8 mouse cellular contexts compared by ENCODE assay signal in genomic region chrX:155216271-155216670, GRCm38 (mm10). TPM values are rescaled to one million over a fixed set of nuclear protein-coding genes. Genes with fewer than 3 reads are reported as not detected.
DNase-seq lines count a peak whose midpoint lies in the region; ATAC-seq and TF ChIP-seq lines count a peak whose summit lies in the region.

Gene Sat1, minus strand, starts transcription at chrX:155216449.

- in situ Hi-C loops in ES-E14 (cut with MboI; ENCODE audit: low sequenced_read_pairs in 2 of 2, unreplicated experiment in 2 of 2) = no loop called here

- no peaks in the 10 kb centered on the region for H3K9me3 ChIP-seq in ES-E14 (ENCODE audit: control insufficient read depth, insufficient read depth, low read depth, low read length)
- no peaks in the 10 kb centered on the region for H3K9me3 ChIP-seq in forebrain, embryonic 16.5 days (ENCODE audit: control insufficient read depth, low read length)
- no peaks in the 10 kb centered on the region for H3K9me3 ChIP-seq in lung, embryonic 14.5 days (ENCODE audit: low read depth, low read length)

- no peaks in the 10 kb centered on the region for H3K27me3 ChIP-seq in forebrain, embryonic 16.5 days (replicated peaks; ENCODE audit: control insufficient read depth, insufficient read depth, low read length)
- H3K27me3 ChIP-seq in lung, embryonic 14.5 days (ENCODE audit: insufficient read depth, low read length) = no peaks in the 10 kb centered on the region
- no peaks in the 10 kb centered on the region for H3K27me3 ChIP-seq in thymus, adult 2 months (ENCODE audit: control insufficient read depth, insufficient read depth, low read length)

- no peak for TF ChIP-seq POLR2A in olfactory bulb, adult 2 months (IDR thresholded peaks at IDR 0.05; ENCODE audit: insufficient read depth, low read depth, low read length)
- no peak for TF ChIP-seq POLR2A in thymus, adult 2 months (IDR thresholded peaks at IDR 0.05; ENCODE audit: control insufficient read depth, extremely low read depth, insufficient read depth, low read length, poor library complexity)

- peak within 1 kb of the TSS; percentile 66 for H3K4me2 ChIP-seq in forebrain, embryonic 16.5 days (ENCODE audit: low read length)
- H3K4me2 ChIP-seq in lung, embryonic 14.5 days = peak within 1 kb of the TSS; percentile 62

- peak within 1 kb of the TSS; percentile 87 for H3K9ac ChIP-seq in ES-E14 (ENCODE audit: insufficient read depth, low read depth, low read length, poor library complexity, severe bottlenecking)
- peak within 1 kb of the TSS; percentile 64 for H3K9ac ChIP-seq in forebrain, embryonic 16.5 days (replicated peaks; ENCODE audit: low read depth, low read length)
- peak within 1 kb of the TSS; percentile 56 for H3K9ac ChIP-seq in lung, embryonic 14.5 days

- H3K4me3 ChIP-seq in ES-E14 (ENCODE audit: insufficient read depth in 1 of 2, low read depth in 1 of 2, low read length in 2 of 2, poor library complexity in 1 of 2, severe bottlenecking in 1 of 2) = peak within 1 kb of the TSS; percentile 90 to 92
- peak within 1 kb of the TSS; percentile 52 for H3K4me3 ChIP-seq in forebrain, embryonic 16.5 days (replicated peaks; ENCODE audit: low read length)
- peak within 1 kb of the TSS; percentile 70 for H3K4me3 ChIP-seq in layer of hippocampus, adult 2 months
- H3K4me3 ChIP-seq in lung, embryonic 14.5 days (ENCODE audit: low read depth, low read length) = peak within 1 kb of the TSS; percentile 49
- H3K4me3 ChIP-seq in olfactory bulb, adult 2 months (ENCODE audit: insufficient read depth, low read depth, low read length) = peak within 1 kb of the TSS; percentile 52
- H3K4me3 ChIP-seq in thymus, adult 2 months (ENCODE audit: control insufficient read depth, insufficient read depth, low read length) = peak within 1 kb of the TSS; percentile 100

- 20% methylated on average over 26 of the region's 26 CpGs for WGBS in forebrain, embryonic 16.5 days
- 15% methylated on average over 26 of the region's 26 CpGs for WGBS in lung, embryonic 14.5 days
- WGBS in olfactory bulb, adult 2 months = 9% methylated on average over 26 of the region's 26 CpGs
- under 1% methylated on average over 23 of the region's 26 CpGs for WGBS in thymus, adult 2 months

- H3K27ac ChIP-seq in ES-E14 (ENCODE audit: insufficient read depth, low read depth, low read length, poor library complexity, severe bottlenecking) = peak within 1 kb of the TSS; percentile 79; the same call in 1 of the 2 replicates
- no peak within 1 kb of the TSS for H3K27ac ChIP-seq in forebrain, embryonic 16.5 days (ENCODE audit: low read length)
- peak within 1 kb of the TSS; percentile 89 for H3K27ac ChIP-seq in layer of hippocampus, adult 2 months
- H3K27ac ChIP-seq in lung, embryonic 14.5 days (ENCODE audit: low read depth) = 0 out of 2 replicates have a peak within 1 kb of the TSS, but pooled peaks have one; percentile 42
- H3K27ac ChIP-seq in olfactory bulb, adult 2 months (ENCODE audit: insufficient read depth, low read depth, low read length) = 0 out of 2 replicates have a peak within 1 kb of the TSS, but pooled peaks have one; percentile 2
- peak within 1 kb of the TSS; percentile 75 for H3K27ac ChIP-seq in thymus, adult 2 months (ENCODE audit: control insufficient read depth, insufficient read depth, low read length)

- peak; percentile 99 for ATAC-seq in forebrain, embryonic 16.5 days
- peak; percentile 98 for ATAC-seq in lung, embryonic 14.5 days (ENCODE audit: insufficient read depth)

- DNase-seq in ES-E14 (ENCODE audit: low read depth, low spot score) = peak; percentile 74
- DNase-seq in cerebellum, adult 11-12 months = peak; percentile 91
- peak; percentile 84 to 86 for DNase-seq in heart, postnatal 36 days
- peak; percentile 79 to 91 for DNase-seq in layer of hippocampus, adult 2 months (ENCODE audit: low spot score in 2 of 2)
- peak; percentile 93 for DNase-seq in lung, embryonic 14.5 days
- peak; percentile 90 for DNase-seq in thymus, adult 2 months

- no peaks in the 10 kb centered on the region for H3K4me1 ChIP-seq in ES-E14 (ENCODE audit: control insufficient read depth in 2 of 2, insufficient read depth in 2 of 2, low read length in 2 of 2, poor library complexity in 1 of 2)
- H3K4me1 ChIP-seq in forebrain, embryonic 16.5 days (replicated peaks; ENCODE audit: control insufficient read depth, insufficient read depth, low read length) = no peaks in the 10 kb centered on the region
- H3K4me1 ChIP-seq in lung, embryonic 14.5 days (ENCODE audit: insufficient read depth) = no peaks in the 10 kb centered on the region
- no peaks in the 10 kb centered on the region for H3K4me1 ChIP-seq in olfactory bulb, adult 2 months (ENCODE audit: control insufficient read depth, insufficient read depth, low read length)
- H3K4me1 ChIP-seq in thymus, adult 2 months (replicated peaks; ENCODE audit: control insufficient read depth, insufficient read depth, low read length) = no peaks in the 10 kb centered on the region

- H3K36me3 ChIP-seq in ES-E14 (ENCODE audit: control insufficient read depth, insufficient read depth, low read length, poor library complexity, severe bottlenecking) = peaks cover 2% of the 10 kb centered on the region; the same call in 1 of the 2 replicates
- no peaks in the 10 kb centered on the region for H3K36me3 ChIP-seq in forebrain, embryonic 16.5 days (ENCODE audit: control insufficient read depth, insufficient read depth)
- H3K36me3 ChIP-seq in lung, embryonic 14.5 days (ENCODE audit: insufficient read depth) = no peaks in the 10 kb centered on the region
- H3K36me3 ChIP-seq in thymus, adult 2 months (ENCODE audit: control insufficient read depth, insufficient read depth, low read length) = no peaks in the 10 kb centered on the region

- peak; percentile 81 for TF ChIP-seq CTCF in layer of hippocampus, adult 2 months (conservative IDR thresholded peaks at IDR 0.05)
- TF ChIP-seq CTCF in lung, embryonic 14.5 days (IDR thresholded peaks at IDR 0.05; ENCODE audit: low read depth) = peak; percentile 72
- 0 out of 2 replicates have a peak, but pooled peaks have one; percentile 19 for TF ChIP-seq CTCF in olfactory bulb, adult 2 months (IDR thresholded peaks at IDR 0.05; ENCODE audit: insufficient read depth, low read depth, low read length)
- TF ChIP-seq CTCF in thymus, adult 2 months (IDR thresholded peaks at IDR 0.05; ENCODE audit: borderline replicate concordance, control insufficient read depth, extremely low read depth, insufficient read depth, low read length, poor library complexity) = peak; percentile 63; the same call in 1 of the 2 replicates

- intact Hi-C loops in heart, postnatal 36 days (cut with DNase I) = loop anchor here (1.0 to 5.0 kb wide), 3 partner anchors 46 to 121 kb away; partner anchors contain the start of gene Acot9

TF ChIP-seq in ES-E14, 5 proteins besides CTCF, POLR2A, EP300 and RAD21:
- no peak for TF ChIP-seq CHD2 (IDR thresholded peaks at IDR 0.05; ENCODE audit: low read depth, low read length)
- TF ChIP-seq ZNF384 (IDR thresholded peaks at IDR 0.05; ENCODE audit: low read depth, low read length) = no peak
- TF ChIP-seq HCFC1 (IDR thresholded peaks at IDR 0.05; ENCODE audit: borderline replicate concordance, insufficient read depth, low read length) = no peak
- no peak for TF ChIP-seq ZC3H11A (IDR thresholded peaks at IDR 0.05; ENCODE audit: borderline replicate concordance, low read depth, low read length)
- no peak for TF ChIP-seq MAFK (IDR thresholded peaks at IDR 0.05; ENCODE audit: insufficient read depth, low read depth, low read length)

RNA-seq across cellular contexts. Expression of gene Sat1, which starts in this region (rescaled TPM):
- total RNA-seq in ES-E14 (2012; rRNA removed) = 50.5 and 111 TPM in 2 replicates
- 53.7 and 62.9 TPM in 2 replicates for polyA plus RNA-seq in forebrain, embryonic 16.5 days (2015; fragmentation: Nextera tagmentation; extraction: Ambion mirVana)
- 10 to 100 TPM; 34.4 to 41.1 TPM for total RNA-seq in heart, postnatal 36 days (2021)
- 10 to 100 TPM; 59.7 to 63.0 TPM for total RNA-seq in layer of hippocampus, adult 2 months (2021)
- polyA plus RNA-seq in lung, embryonic 14.5 days (2014; fragmentation: Nextera tagmentation; extraction: Ambion mirVana) = 110 and 129 TPM in 2 replicates
- not detected in 2 replicates for polyA plus RNA-seq in olfactory bulb, adult 2 months (2012; ENCODE audit: insufficient read depth, insufficient read length, low replicate concordance, missing spikeins)
- polyA plus RNA-seq in thymus, adult 2 months (2012; rRNA removed) = 34.4 and 41.7 TPM in 2 replicates

Comparison
In these comparisons a context has a peak if more than half of its experiments do, and no peak if none do; other contexts are left out.
1. H3K4me3 ChIP-seq: peak in every context shown above with its lines; median percentile 100 in thymus, adult 2 months; 91 in ES-E14; 70 in layer of hippocampus, adult 2 months; 52 in forebrain, embryonic 16.5 days; 52 in olfactory bulb, adult 2 months; 49 in lung, embryonic 14.5 days.
2. CTCF ChIP-seq: peak in every context shown above with its lines; median percentile 81 in layer of hippocampus, adult 2 months; 72 in lung, embryonic 14.5 days; 63 in thymus, adult 2 months; 19 in olfactory bulb, adult 2 months.